Mouse (Mus musculus) erythroblast, embryonic 14.5 days (primary cell): ENCODE data around the gene Rras. TPM values are rescaled to one million over a fixed set of nuclear protein-coding genes. Genes with fewer than 3 reads are reported as not detected.

Experiments used
- H3K27me3 ChIP-seq: 2 replicates; pipeline ENCODE4 v1.6.1; 2012; ENCODE audit warnings: inconsistent platforms; ENCODE audit not compliant: control insufficient read depth
- H3K36me3 ChIP-seq: 2 replicates; pipeline ENCODE4 v1.6.1; 2012; ENCODE audit warnings: mild to moderate bottlenecking, inconsistent platforms; ENCODE audit not compliant: control insufficient read depth
- H3K4me1 ChIP-seq: 2 replicates; pipeline ENCODE4 v1.6.1; 2012; ENCODE audit warnings: inconsistent platforms; ENCODE audit not compliant: control insufficient read depth
- H3K4me3 ChIP-seq: replicated peaks from 2 replicates; pipeline ENCODE3; 2012; ENCODE audit warnings: moderate library complexity, mild to moderate bottlenecking, inconsistent platforms
- H3K9me3 ChIP-seq: 2 replicates; pipeline ENCODE4 v1.6.1; 2012; ENCODE audit warnings: low read length, inconsistent platforms, mixed read lengths; ENCODE audit not compliant: control insufficient read depth
- GATA1 ChIP-seq: IDR thresholded peaks from 2 replicates; pipeline ENCODE4 v1.6.1; 2012; ENCODE audit warnings: low read length, inconsistent platforms, mixed read lengths
- TAL1 ChIP-seq: IDR thresholded peaks from 3 replicates; pipeline ENCODE4 v1.6.1; 2012; ENCODE audit warnings: low read length, inconsistent platforms, mixed read lengths
- polyA plus RNA-seq: library from polyadenylated mRNA; stranded (reverse); fragments of >175 nt; gene quantifications from 2 replicates; pipeline ENCODE4 v1.2.3, GENCODE M21; 2012

Gene Rras
- polyA plus RNA-seq, 1 experiment: 0.53 TPM

GRCm38 (mm10) chr7:44983944-44984832 lies 33.6 kb upstream of the Rras start:
- Histone ChIP-seq H3K27me3 (no peaks in the 10 kb centered on the region), H3K4me1 (peaks cover 51% of the 10 kb centered on the region), H3K36me3 (peaks cover 51% of the 10 kb centered on the region), H3K9me3 (no peaks in the 10 kb centered on the region), H3K4me3 (peak overlapping the region; percentile 9)
- no peak for TF ChIP-seq TAL1
- TF ChIP-seq GATA1: no peak

GRCm38 (mm10) chr7:44984833-44985164 lies 33.0 kb upstream of the Rras start:
- no peak for TF ChIP-seq TAL1
- TF ChIP-seq GATA1: no peak
- Histone ChIP-seq H3K36me3 (peaks cover 46% of the 10 kb centered on the region), H3K27me3 (no peaks in the 10 kb centered on the region), H3K9me3 (no peaks in the 10 kb centered on the region), H3K4me3 (peak overlapping the region; percentile 87), H3K4me1 (peaks cover 53% of the 10 kb centered on the region)

DNA sequence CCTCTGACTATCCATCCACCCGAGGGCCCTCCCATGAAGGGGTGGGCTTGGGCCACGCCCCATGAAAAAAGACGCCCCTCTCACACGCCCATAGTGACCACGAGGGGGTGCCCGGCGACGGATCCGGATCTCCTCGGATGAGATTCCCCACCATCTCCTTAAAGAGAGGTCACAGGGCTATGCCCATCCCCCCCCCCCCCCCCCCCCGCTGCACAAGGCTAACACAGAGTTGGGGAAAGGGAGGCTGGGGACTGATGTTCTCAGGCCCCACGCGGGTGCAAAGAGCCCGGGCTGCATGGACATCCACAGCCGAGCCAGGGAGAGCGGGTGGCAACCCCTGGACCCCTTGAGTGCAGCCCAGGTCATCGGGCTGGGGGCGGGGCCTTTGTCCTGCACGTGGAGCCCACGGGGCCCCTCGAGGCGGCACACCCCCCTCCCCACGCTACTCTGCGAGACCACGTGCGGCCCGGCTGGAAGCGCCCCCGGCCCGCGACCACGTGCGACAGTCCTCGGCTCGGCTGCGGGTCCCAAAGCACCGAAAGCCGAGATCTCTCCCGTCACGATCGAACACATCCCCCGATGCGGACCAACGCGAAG lies 32.1 kb upstream of the Rras start:
- Histone ChIP-seq H3K4me1 (peaks cover 53% of the 10 kb centered on the region), H3K36me3 (peaks cover 40% of the 10 kb centered on the region)

DNA sequence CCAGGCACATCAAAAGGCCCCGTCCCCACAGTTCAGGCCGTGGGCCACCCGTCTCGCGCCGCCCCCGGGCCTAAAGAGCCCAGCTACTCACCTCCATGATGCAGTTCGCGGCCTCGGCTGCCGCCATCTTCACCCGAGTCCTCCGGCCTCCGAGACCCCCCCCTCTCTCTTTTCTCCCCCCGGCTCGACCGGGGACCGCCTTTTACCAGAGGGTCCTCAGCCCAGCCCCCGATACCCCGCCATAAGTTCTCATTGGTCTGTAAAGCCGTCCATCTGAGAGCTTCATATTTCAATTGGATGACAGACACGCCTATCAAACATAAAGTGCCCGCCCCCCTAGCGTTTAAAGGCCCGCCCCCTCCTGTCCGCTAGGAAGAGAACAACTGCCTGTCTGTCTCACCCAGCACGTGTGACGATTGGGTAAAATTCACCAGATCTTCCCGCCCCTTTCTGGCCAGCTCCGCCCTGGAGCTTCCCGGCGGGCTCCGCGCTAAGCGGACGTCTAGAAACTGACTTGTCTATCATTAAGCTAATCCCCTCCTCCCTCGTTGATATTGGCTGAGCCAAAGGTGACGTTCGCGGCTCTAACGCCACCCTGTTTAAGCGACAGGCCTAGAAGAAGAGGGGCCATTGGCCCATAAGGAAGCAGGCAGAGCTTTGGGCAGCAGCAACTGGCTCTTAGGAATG lies 31.4 kb upstream of the Rras start, which contains the start of gene Prmt1:
Gene Prmt1 (minus strand): TSS at position 377 of the 687 bp plus-strand sequence.
- Histone ChIP-seq H3K36me3 (peaks cover 39% of the 10 kb centered on the region), H3K4me3 (peak within 1 kb of the TSS; percentile 87), H3K27me3 (no peaks in the 10 kb centered on the region), H3K9me3 (no peaks in the 10 kb centered on the region), H3K4me1 (peaks cover 53% of the 10 kb centered on the region)
- TF ChIP-seq TAL1 (no peak), GATA1 (no peak)

More for the DNA sequence above, 32.1 kb upstream of the Rras start:
- H3K4me3 ChIP-seq: peak overlapping the region; percentile 87
- no peaks in the 10 kb centered on the region for H3K27me3 ChIP-seq
- H3K9me3 ChIP-seq: no peaks in the 10 kb centered on the region
- TF ChIP-seq GATA1: no peak
- no peak for TF ChIP-seq TAL1

DNA sequence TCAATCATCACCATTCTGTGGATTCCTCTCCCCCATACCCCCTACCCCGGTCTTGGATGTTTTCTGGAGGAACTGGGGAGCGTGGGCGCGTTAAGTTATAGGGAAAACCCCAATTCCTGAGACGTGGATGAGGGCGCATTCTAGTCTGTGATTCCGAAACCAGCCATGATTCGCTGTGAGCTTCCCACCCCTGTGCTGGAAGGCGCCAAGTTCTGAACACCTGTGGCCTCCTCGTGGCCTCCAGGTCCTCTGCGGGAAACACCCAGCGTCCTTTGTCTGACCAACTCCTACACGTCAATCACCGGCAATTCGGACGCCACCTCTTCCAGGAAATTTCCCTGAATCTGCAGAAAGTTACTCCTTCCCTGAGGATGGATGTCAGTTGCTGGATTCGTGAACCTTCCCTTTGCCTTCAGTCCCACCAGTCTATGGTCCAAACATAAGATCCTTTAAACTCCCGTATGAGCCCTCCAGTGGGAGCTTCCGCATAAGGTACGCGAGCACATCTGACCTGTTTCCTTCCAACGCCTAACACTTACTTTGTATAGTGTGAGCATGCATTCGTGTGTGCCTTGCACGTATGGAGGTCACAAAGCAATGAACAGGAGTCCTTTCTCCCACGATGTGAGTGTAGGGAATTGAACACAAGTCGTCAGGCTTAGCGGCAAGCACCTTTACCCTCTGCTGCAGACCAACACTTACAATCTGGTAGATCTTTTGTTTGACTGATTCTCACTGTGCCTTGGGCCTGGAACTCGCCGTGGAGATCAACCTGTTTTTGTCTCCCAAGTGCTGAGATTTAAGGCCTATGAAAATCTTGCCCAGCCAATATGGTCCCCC lies 30.7 kb upstream of the Rras start:
- H3K4me3 ChIP-seq: peak overlapping the region; percentile 87
- H3K27me3 ChIP-seq: no peaks in the 10 kb centered on the region
- peaks cover 37% of the 10 kb centered on the region for H3K36me3 ChIP-seq
- peaks cover 53% of the 10 kb centered on the region for H3K4me1 ChIP-seq
- TF ChIP-seq GATA1: no peak
- no peak for TF ChIP-seq TAL1
- no peaks in the 10 kb centered on the region for H3K9me3 ChIP-seq

- Histone ChIP-seq H3K4me1 (peaks cover 59% of the 10 kb centered on the region), H3K27me3 (no peaks in the 10 kb centered on the region), H3K36me3 (peaks cover 68% of the 10 kb centered on the region)
Observed at GRCm38 (mm10) chr7:44996672-44997071, 21.1 kb upstream of the Rras start.

DNA sequence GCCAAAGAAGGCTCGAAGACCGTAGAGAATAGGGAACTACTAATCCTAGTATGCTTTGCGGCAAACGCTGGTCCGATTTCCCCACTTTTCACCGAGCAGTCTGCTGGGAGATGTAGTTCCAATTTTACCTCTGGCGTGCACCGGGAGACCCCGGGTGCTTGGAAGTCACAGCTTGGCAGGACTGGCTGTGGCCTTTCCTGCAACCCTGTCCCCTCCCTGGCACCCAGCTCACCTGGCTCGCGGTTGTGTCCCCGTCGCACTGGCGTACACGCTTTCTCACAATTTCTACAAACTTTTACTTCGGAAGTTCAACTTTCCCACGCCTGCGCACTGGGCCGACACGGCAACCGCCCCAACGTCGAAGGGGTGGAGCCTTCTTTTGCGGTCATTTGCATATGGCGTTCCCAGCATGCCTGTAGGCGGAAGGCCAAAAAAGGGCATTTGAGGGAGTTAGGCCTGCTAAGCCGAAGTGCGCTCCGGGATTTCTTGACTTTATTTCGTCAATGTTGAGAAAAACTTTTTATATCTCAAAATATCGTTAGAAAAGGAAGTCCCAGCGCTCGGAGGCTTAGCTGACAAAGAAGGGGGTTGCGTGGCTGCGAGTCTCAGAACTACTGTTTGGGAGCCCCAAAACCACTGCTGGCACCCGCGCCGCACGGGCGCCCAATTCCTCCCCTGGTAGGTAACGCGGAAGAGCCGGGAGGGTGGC lies 20.4 kb upstream of the Rras start, which contains the start of gene Irf3:
Gene Irf3 (plus strand): TSS at position 418 of the 709 bp plus-strand sequence.
- Histone ChIP-seq H3K27me3 (no peaks in the 10 kb centered on the region), H3K4me3 (peak within 1 kb of the TSS; percentile 84), H3K4me1 (peaks cover 62% of the 10 kb centered on the region), H3K9me3 (no peaks in the 10 kb centered on the region), H3K36me3 (peaks cover 69% of the 10 kb centered on the region)
- TF ChIP-seq GATA1 (no peak), TAL1 (no peak)

More at GRCm38 (mm10) chr7:44996672-44997071, 21.1 kb upstream of the Rras start:
- H3K9me3 ChIP-seq: no peaks in the 10 kb centered on the region
- TF ChIP-seq GATA1: no peak
- H3K4me3 ChIP-seq: peak overlapping the region; percentile 84

GRCm38 (mm10) chr7:44997940-44998428 lies 19.8 kb upstream of the Rras start:
- H3K27me3 ChIP-seq: no peaks in the 10 kb centered on the region
- H3K4me3 ChIP-seq: peak overlapping the region; percentile 84
- TF ChIP-seq TAL1 (no peak), GATA1 (no peak)
- peaks cover 63% of the 10 kb centered on the region for H3K4me1 ChIP-seq
- H3K36me3 ChIP-seq: peaks cover 69% of the 10 kb centered on the region
- H3K9me3 ChIP-seq: no peaks in the 10 kb centered on the region
